Mouse (Mus musculus): ENCODE results near the gene Patj. TPM values are rescaled to one million over a fixed set of nuclear protein-coding genes. Genes with fewer than 3 reads are reported as not detected.

Gene Patj
- total RNA-seq, 2 experiments from 2014 or later = 3.0 to 6.1 TPM

DNA sequence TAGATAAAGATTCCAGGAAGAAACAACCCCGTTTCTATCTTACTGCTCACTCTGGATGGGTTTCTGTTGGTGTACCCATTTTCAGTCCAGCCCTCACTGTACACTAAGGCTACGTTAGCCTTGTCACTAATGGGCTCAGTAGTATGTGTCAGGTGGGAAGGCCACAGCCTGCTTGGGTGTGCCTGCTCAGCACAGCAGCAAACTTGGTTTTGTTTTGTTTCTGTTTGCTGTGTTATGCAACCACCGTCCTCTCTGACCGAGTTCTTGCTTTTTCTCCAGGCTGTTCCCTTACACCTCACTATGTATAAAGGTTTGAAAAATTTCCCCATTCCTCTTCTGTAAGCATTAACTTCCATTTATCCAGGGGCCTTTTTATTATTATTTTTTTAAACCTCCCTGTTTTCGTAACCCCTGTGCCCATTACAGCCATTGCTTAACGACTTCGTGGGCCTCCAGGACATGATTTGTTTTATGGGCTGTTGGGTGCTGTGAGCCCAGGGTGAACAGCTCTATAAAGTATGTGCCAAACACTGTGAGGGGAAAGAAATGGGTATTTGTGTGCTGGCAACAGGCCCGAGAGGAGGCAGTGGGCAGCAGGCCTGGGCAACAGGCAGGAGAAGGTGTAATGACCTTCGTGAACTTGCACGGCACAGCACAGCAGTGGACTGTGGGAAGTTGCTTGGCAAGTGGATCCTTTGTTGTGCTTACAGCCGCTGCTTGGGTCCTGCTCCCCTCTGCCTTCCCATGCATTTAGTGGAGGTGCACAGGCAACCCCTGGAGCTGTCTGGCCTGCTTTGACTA is 113.1 kb downstream of the Patj start:
- no peak for DNase-seq (ENCODE audit: low spot score in 2 of 2)

DNA sequence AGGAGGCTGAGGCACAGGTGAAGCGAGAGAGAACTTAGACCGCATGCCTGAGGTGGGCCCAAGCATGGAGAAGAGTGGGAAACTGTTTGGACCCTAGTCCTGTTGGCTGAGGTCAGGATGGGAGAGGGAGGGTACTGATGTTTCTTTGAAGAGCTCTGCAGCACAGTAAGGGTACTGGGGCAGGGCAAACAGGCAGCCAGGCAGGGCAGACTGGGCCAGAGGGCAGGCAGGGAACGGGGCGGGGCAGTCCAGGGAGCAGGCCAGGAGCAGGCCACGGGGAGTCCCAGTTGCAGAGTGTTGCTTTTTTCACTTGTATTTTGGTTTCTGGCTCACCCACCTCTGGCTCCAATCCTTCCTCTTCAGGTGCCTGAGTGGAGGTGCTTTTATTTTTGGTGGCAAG is 114.4 kb downstream of the Patj start:
- no peak for DNase-seq (ENCODE audit: low spot score in 2 of 2)

GRCm38 (mm10) chr4:98511296-98511695 is 115.7 kb downstream of the Patj start:
- DNase-seq (ENCODE audit: low spot score in 2 of 2) = no peak

- DNase-seq (ENCODE audit: low spot score in 2 of 2) = no peak
Observed at GRCm38 (mm10) chr4:98511964-98512743, 116.6 kb downstream of the Patj start.

- DNase-seq (ENCODE audit: low spot score in 2 of 2) = no peak
Observed at GRCm38 (mm10) chr4:98520492-98520891, 124.9 kb downstream of the Patj start.

DNA sequence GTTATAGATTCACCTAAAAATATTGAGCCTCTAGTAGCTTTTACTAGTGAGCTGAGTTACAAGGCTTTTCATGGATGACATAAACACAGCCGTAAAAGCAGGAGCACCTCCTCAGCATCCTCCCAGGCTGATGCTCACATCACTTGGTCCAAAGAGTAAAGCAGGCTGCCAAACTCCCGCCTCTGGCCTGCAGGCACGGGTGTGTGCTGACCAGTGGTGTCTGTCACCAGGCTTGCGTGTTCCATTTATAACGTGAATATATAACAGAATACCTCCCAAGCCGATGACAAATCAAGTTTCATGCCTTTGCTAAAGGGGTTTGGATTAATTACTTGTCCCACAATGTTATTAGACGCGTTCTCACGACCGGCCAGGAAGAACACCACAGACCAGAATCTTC is 128.9 kb downstream of the Patj start:
- no peak for DNase-seq (ENCODE audit: low spot score in 2 of 2)

- no peak for DNase-seq (ENCODE audit: low spot score in 2 of 2)
Observed at GRCm38 (mm10) chr4:98535446-98535845, 139.9 kb downstream of the Patj start.

DNA sequence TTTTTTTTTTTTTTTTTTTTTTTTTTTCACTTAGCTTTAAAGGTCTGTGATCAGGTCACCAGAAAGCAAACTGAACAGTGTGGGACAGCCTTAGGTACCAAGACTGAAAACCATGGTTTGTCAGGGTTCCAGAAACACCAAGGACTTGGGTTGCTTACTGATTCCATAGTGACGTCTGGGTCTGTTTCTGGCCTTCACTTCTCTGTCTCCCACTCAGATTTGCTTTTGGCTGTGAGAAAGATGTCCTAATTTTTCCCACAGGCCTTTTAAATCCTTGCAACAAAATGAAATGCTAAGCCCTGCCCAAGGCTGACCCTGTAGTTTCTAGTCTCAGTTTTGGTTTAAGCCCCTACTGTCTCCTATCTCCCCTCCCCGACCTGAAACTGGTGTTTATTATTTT is 146.0 kb downstream of the Patj start:
- no peak for DNase-seq (ENCODE audit: low spot score in 2 of 2)

DNA sequence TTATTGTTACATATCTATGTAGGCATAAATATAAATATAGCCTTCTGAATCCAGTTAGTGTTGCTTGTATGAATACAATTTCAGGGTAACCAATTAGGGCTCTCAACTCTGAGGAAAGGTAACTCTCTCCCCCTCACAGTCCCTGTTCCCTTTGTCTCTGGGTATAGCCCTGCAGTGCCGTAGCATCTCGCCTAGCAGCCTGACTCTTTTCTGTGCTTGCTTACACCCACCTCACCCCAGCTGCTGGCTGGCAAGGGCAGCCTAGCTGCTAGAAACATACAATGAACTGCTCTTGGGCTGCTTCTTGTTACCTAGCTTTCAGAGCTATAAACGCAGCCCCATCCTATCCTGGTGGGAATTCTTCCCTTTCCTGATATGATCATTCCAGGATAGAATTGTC is 147.4 kb downstream of the Patj start:
- no peak for DNase-seq (ENCODE audit: low spot score in 2 of 2)

DNA sequence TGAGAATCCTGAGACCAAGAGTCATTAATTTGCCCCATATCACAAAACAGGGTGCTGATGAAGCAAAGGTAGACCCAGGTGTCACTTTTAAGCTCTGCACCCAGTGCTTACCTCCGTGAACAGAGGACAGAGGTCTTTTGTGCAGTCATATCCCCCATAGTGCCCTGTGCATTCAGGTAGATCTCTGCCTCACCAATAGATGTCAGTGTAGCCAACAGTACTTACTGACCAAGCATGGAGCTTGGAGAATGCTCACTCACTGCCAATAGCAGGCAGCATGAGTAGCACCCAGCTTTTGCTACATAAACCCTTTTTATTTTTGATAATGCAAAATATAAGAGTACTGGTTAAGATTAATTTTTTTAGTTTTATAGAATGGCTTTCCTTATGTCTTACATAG is 149.8 kb downstream of the Patj start:
- no peak for DNase-seq (ENCODE audit: low spot score in 2 of 2)

GRCm38 (mm10) chr4:98546456-98547176 is 151.0 kb downstream of the Patj start:
- no peak for DNase-seq (ENCODE audit: low spot score in 2 of 2)

GRCm38 (mm10) chr4:98549491-98549890 is 153.9 kb downstream of the Patj start:
- DNase-seq (ENCODE audit: low spot score in 2 of 2) = no peak

- DNase-seq (ENCODE audit: low spot score in 2 of 2) = no peak
Observed at GRCm38 (mm10) chr4:98550116-98550515, 154.5 kb downstream of the Patj start.

DNA sequence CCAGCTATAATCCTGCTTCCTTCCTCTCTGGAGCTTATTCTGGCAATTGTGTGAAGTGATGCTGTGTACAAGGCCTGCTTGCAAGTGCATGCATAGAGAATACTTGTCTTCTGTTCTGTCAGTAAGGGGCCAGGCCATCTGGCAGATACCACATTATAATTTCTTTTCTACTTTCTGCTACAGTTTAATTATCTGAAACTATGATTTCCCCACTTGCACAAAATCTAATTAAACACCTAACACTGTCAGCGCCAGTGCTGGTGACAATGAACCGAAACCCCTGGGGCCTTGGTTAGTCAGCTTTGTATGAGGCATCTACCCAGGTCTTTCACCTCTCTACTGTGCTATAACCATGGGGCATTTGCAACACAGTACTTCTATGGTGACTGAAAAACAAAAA is 160.1 kb downstream of the Patj start:
- DNase-seq (ENCODE audit: low spot score in 2 of 2) = no peak

DNA sequence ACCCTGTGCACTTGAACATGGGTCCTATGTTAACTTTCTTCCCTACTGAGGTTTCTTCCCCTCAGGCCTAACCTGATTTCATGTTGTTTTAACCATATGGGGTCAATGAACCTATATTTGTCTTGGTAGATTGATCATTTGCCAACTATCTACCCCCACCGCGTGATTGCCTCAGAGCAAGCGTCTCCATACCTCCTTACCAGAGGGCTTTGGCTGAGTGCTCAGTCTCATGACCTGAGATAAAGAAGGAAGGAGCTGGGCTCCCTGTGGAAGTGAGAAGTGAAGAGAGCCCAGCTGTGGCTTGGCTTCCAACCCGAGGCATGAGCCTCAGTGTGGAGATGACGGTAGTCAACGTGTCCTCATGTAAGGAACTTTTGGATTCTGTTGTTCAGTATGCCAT is 160.9 kb downstream of the Patj start:
- DNase-seq (ENCODE audit: low spot score in 2 of 2) = no peak

GRCm38 (mm10) chr4:98557192-98557591 is 161.6 kb downstream of the Patj start:
- no peak for DNase-seq (ENCODE audit: low spot score in 2 of 2)

DNA sequence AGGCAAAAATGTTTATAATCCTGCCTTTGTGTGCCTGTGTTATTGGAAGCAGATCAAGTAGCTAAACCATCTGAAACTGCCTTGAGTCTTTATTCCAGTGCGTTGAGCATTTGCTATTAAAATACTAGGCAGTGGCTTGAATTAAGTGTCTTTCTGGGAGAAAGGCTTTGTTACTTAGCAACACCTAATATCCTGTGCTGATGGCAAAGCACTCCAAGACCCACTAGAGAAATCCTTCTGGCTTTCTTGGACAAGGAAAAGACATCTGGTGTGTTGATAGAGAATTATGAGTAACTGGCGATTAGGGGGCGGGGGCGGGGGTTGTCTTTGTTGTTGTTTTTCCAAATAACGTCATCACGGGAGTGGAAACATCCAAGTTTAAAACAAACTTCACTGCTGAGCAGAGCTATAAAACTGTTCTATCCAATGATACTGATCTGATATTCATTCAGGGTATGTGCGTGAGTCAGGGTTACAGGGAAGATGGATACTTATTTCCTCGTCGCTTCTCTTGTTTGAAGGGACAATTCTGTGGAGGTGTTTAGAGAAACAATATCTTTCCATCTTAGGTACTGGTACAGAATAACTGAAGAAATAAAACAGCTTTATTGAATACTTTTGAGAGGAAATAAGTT is 164.7 kb downstream of the Patj start:
- no peak for DNase-seq (ENCODE audit: low spot score in 2 of 2)

- no peak for DNase-seq (ENCODE audit: low spot score in 2 of 2)
Observed at GRCm38 (mm10) chr4:98563082-98563481, 167.5 kb downstream of the Patj start.

- no peak for DNase-seq (ENCODE audit: low spot score in 2 of 2)
Observed at GRCm38 (mm10) chr4:98563506-98564195, 168.1 kb downstream of the Patj start.

- no peak for DNase-seq (ENCODE audit: low spot score in 2 of 2)
Observed at GRCm38 (mm10) chr4:98564196-98564865, 168.7 kb downstream of the Patj start.

Measured in adrenal gland, adult 18-20 months (tissue).